10 mouse cellular contexts compared by ENCODE assay signal in the genomic region with DNA sequence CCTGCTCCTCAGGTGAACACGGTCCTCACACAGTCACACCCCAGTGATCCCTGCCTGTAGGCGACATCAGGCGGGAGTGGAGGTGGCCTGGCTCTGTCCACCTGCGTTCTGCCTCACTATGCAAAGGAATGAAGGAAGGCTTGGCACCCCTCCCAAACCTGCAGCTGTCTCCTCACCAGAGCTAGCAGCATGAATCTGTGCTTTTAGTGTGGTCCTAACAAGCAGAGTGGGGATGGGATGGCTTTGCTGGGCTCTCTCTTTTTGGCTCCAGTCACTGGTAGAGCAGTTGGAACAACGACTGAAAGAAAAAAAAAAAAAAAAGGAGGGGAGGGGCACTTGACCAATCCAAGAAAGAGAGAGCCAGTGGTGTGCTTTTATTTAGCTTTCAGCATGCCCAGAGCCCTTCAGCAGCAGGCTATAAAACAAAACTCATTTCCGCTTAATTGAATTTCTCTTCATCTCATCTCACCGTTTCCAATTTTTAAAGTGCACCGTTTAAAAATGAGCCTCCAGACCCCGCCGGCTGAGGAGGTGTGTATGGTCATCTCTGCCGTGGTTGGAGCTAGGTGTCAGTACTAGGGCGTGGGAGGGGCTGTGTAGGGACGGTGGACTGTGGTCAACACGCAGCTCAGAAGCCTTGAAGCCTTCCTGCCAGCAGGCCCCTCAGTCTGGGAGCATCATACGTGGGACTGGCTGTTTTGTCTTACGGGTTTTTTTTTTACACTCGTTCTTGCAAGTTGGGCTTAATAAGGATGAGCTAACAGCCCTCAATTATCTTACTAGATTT. TPM values are rescaled to one million over a fixed set of nuclear protein-coding genes. Genes with fewer than 3 reads are reported as not detected.
A peak's percentile ranks its signal among the peaks of the same experiment; 100 is the strongest.
DNase-seq lines count a peak whose midpoint lies in the region; ATAC-seq and TF ChIP-seq lines count a peak whose summit lies in the region.
"Had no signal": no experiment of that assay in that cellular context is flagged by ENCODE, and none has a peak within 500 bp of the region (broad histone marks: within the 10 kb centered on the region; RNA-seq: fewer than 3 reads in every experiment).

No protein-coding gene starts in this region.

- no peak overlapping the region for H3K4me2 ChIP-seq in hindbrain, embryonic 14.5 days (replicated peaks)
- no peak overlapping the region for H3K4me2 ChIP-seq in hindbrain, embryonic 11.5 days (replicated peaks; ENCODE audit: low read depth, low read length)
- peak overlapping the region; percentile 13; the same call in 1 of the 2 replicates for H3K4me2 ChIP-seq in kidney, embryonic 15.5 days
- H3K4me2 ChIP-seq in limb, embryonic 15.5 days = no peak overlapping the region
- no peak overlapping the region for H3K4me2 ChIP-seq in liver, postnatal 0 days (ENCODE audit: low read depth, low read length)

- peaks cover 12% of the 10 kb centered on the region for H3K4me1 ChIP-seq in hindbrain, embryonic 14.5 days (replicated peaks; ENCODE audit: control insufficient read depth, insufficient read depth, low read length)
- H3K4me1 ChIP-seq in hindbrain, embryonic 11.5 days (replicated peaks; ENCODE audit: control insufficient read depth, insufficient read depth, low read length) = no peaks in the 10 kb centered on the region
- peaks cover 4% of the 10 kb centered on the region; the same call in 1 of the 2 replicates for H3K4me1 ChIP-seq in kidney, embryonic 15.5 days
- H3K4me1 ChIP-seq in limb, embryonic 15.5 days = peaks cover 14% of the 10 kb centered on the region
- no peaks in the 10 kb centered on the region for H3K4me1 ChIP-seq in liver, postnatal 0 days (ENCODE audit: insufficient read depth)

- TF ChIP-seq CTCF in liver, postnatal 0 days (IDR thresholded peaks at IDR 0.05; ENCODE audit: low read depth) = no peak

- no peak for DNase-seq in hindbrain, embryonic 14.5 days (ENCODE audit: low spot score)
- no peak for DNase-seq in hindbrain, embryonic 11.5 days (ENCODE audit: low spot score)
- peak; percentile 40 for DNase-seq in cerebellum, adult 8-10 months
- DNase-seq in liver, postnatal 0 days = no peak

- no peaks in the 10 kb centered on the region for H3K27me3 ChIP-seq in hindbrain, embryonic 14.5 days (ENCODE audit: control insufficient read depth, insufficient read depth, low read length)
- no peaks in the 10 kb centered on the region for H3K27me3 ChIP-seq in hindbrain, embryonic 11.5 days (ENCODE audit: control insufficient read depth, insufficient read depth, low read length)
- no peaks in the 10 kb centered on the region for H3K27me3 ChIP-seq in kidney, embryonic 15.5 days
- H3K27me3 ChIP-seq in limb, embryonic 15.5 days = no peaks in the 10 kb centered on the region
- no peaks in the 10 kb centered on the region for H3K27me3 ChIP-seq in liver, postnatal 0 days (ENCODE audit: insufficient read depth, low read length)
- H3K27me3 ChIP-seq: CH12.LX had no signal

- H3K36me3 ChIP-seq in hindbrain, embryonic 14.5 days (replicated peaks; ENCODE audit: control insufficient read depth, insufficient read depth) = no peaks in the 10 kb centered on the region
- H3K36me3 ChIP-seq in hindbrain, embryonic 11.5 days (ENCODE audit: control insufficient read depth, insufficient read depth, low read length) = no peaks in the 10 kb centered on the region
- no peaks in the 10 kb centered on the region for H3K36me3 ChIP-seq in kidney, embryonic 15.5 days
- H3K36me3 ChIP-seq in limb, embryonic 15.5 days = no peaks in the 10 kb centered on the region
- H3K36me3 ChIP-seq in liver, postnatal 0 days (replicated peaks; ENCODE audit: insufficient read depth, low read length) = no peaks in the 10 kb centered on the region

- no peaks in the 10 kb centered on the region for H3K9me3 ChIP-seq in hindbrain, embryonic 14.5 days (ENCODE audit: control insufficient read depth, low read length)
- no peaks in the 10 kb centered on the region for H3K9me3 ChIP-seq in hindbrain, embryonic 11.5 days (ENCODE audit: control insufficient read depth, low read length)
- no peaks in the 10 kb centered on the region for H3K9me3 ChIP-seq in kidney, embryonic 15.5 days (replicated peaks)
- no peaks in the 10 kb centered on the region for H3K9me3 ChIP-seq in limb, embryonic 15.5 days
- H3K9me3 ChIP-seq in liver, postnatal 0 days (ENCODE audit: low read length) = no peaks in the 10 kb centered on the region

- no peak overlapping the region for H3K4me3 ChIP-seq in hindbrain, embryonic 14.5 days (replicated peaks; ENCODE audit: low read length)
- no peak overlapping the region for H3K4me3 ChIP-seq in hindbrain, embryonic 11.5 days (ENCODE audit: low read depth, low read length)
- no peak overlapping the region for H3K4me3 ChIP-seq in kidney, embryonic 15.5 days (replicated peaks)
- no peak overlapping the region for H3K4me3 ChIP-seq in limb, embryonic 15.5 days
- no peak overlapping the region for H3K4me3 ChIP-seq in liver, postnatal 0 days (ENCODE audit: low read depth, low read length)

- WGBS in hindbrain, embryonic 14.5 days = 49% methylated on average over 17 of the region's 17 CpGs
- 70% methylated on average over 17 of the region's 17 CpGs for WGBS in hindbrain, embryonic 11.5 days
- WGBS in kidney, embryonic 15.5 days = 33% methylated on average over 17 of the region's 17 CpGs
- WGBS in limb, embryonic 15.5 days = 28% methylated on average over 17 of the region's 17 CpGs
- 67% methylated on average over 17 of the region's 17 CpGs for WGBS in liver, postnatal 0 days (ENCODE audit: insufficient replicate concordance)

- H3K27ac ChIP-seq in hindbrain, embryonic 14.5 days = no peak overlapping the region
- H3K27ac ChIP-seq in hindbrain, embryonic 11.5 days (ENCODE audit: low read depth, low read length) = no peak overlapping the region
- no peak overlapping the region for H3K27ac ChIP-seq in kidney, embryonic 15.5 days
- no peak overlapping the region for H3K27ac ChIP-seq in limb, embryonic 15.5 days
- H3K27ac ChIP-seq in liver, postnatal 0 days (ENCODE audit: low read depth) = no peak overlapping the region

- no peak for TF ChIP-seq EP300 in liver, postnatal 0 days (IDR thresholded peaks at IDR 0.05; ENCODE audit: low read depth)

- H3K9ac ChIP-seq in hindbrain, embryonic 14.5 days = no peak overlapping the region
- H3K9ac ChIP-seq in hindbrain, embryonic 11.5 days (ENCODE audit: low read depth, low read length) = no peak overlapping the region
- H3K9ac ChIP-seq in kidney, embryonic 15.5 days = no peak overlapping the region
- H3K9ac ChIP-seq in limb, embryonic 15.5 days = no peak overlapping the region
- H3K9ac ChIP-seq in liver, postnatal 0 days (replicated peaks) = no peak overlapping the region

- ATAC-seq in hindbrain, embryonic 14.5 days (ENCODE audit: low FRiP score) = peak; percentile 53; the same call in 1 of the 2 replicates
- ATAC-seq in hindbrain, embryonic 11.5 days (ENCODE audit: low FRiP score) = no peak
- peak; percentile 77; the same call in 1 of the 2 replicates for ATAC-seq in kidney, embryonic 15.5 days (replicated peaks; ENCODE audit: low FRiP score)
- peak; percentile 52 for ATAC-seq in limb, embryonic 15.5 days (ENCODE audit: insufficient number of reproducible peaks, low FRiP score, low TSS enrichment, low read depth)
- no peak for ATAC-seq in activated CD4-positive, CD25-positive, alpha-beta regulatory T cell, adult 4 months
- ATAC-seq in liver, postnatal 0 days = no peak
- ATAC-seq in erythroid progenitor cell, adult 5-6 weeks (replicated peaks; ENCODE audit: low FRiP score, poor library complexity, severe bottlenecking) = no peak

RNA-seq across cellular contexts. Expression of a gene that starts 52.9 kb away (rescaled TPM):
- 3.4 TPM in 2 replicates for polyA plus RNA-seq in hindbrain, embryonic 14.5 days (2014; fragmentation: Nextera tagmentation; extraction: Ambion mirVana)
- 5.1 and 7.9 TPM in 2 replicates for polyA plus RNA-seq in hindbrain, embryonic 11.5 days (2014; fragmentation: Nextera tagmentation; extraction: Ambion mirVana)
- polyA plus RNA-seq in kidney, embryonic 15.5 days (2015; fragmentation: Nextera tagmentation; extraction: Ambion mirVana) = not detected in 2 replicates
- 0.02 and 0.04 TPM in 2 replicates for polyA plus RNA-seq in limb, embryonic 15.5 days (2015; fragmentation: Nextera tagmentation; extraction: Ambion mirVana)
- polyA plus RNA-seq in activated CD4-positive, CD25-positive, alpha-beta regulatory T cell, adult 4 months (2017; shearing (Covaris generic)) = under 1 TPM in 1 of 2 experiments, not detected in 1; 0.42 TPM
- not detected in 2 replicates for polyA plus RNA-seq in liver, postnatal 0 days (2015; fragmentation: Nextera tagmentation; extraction: Ambion mirVana)
- total RNA-seq in erythroid progenitor cell, adult 5-6 weeks (2015; ENCODE audit: low replicate concordance) = not detected in 2 replicates
- total RNA-seq in erythroid progenitor cell, adult 5-6 weeks (2017; ENCODE audit: low replicate concordance) = not detected in 2 replicates
- total RNA-seq: CH12.LX had no signal
- polyA plus RNA-seq: small intestine, adult 2 months had no signal

Comparison
In these comparisons a context has a peak if more than half of its experiments do, and no peak if none do; other contexts are left out.
1. ATAC-seq: peak in hindbrain, embryonic 14.5 days (single experiment), kidney, embryonic 15.5 days (single experiment) and limb, embryonic 15.5 days (single experiment); none in hindbrain, embryonic 11.5 days (single experiment), activated CD4-positive, CD25-positive, alpha-beta regulatory T cell, adult 4 months (single experiment), liver, postnatal 0 days (single experiment) and erythroid progenitor cell, adult 5-6 weeks (single experiment).